Mouse (Mus musculus) cerebellum, adult 2 months (tissue): Measurements from ENCODE around the gene Fzd9.

Source experiments
- CTCF ChIP-seq: fragments of 200-500 bp; IDR thresholded peaks from 2 replicates; pipeline ENCODE4 v1.5.1; 2011; ENCODE audit warnings: low read depth, mild to moderate bottlenecking, control low read depth, low read length, moderate library complexity, borderline replicate concordance; ENCODE audit not compliant: insufficient read depth
- POLR2A ChIP-seq: fragments of 200-500 bp; IDR thresholded peaks from 2 replicates; pipeline ENCODE4 v1.6.1; 2011; ENCODE audit warnings: low read length, control low read depth, borderline replicate concordance; ENCODE audit not compliant: insufficient read depth

DNA sequence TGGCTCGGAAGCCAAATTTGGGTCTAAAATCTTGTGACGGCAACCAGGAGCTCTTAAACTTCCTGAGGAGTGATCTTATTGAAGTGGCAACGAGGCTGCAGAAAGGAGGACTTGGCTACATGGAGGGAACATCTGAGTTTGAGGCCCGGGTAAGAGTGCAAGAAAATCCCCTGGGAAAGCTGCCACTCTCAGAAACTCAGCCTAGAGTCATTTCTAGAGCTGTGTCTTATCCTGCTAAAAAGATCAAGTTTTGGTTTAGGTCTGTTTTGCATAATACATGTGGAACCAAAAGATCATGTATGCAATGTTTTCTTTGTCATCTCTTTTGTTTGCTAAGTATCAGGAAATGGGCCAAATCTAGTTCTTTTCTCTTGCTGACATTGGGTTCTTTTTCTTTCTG is 20.8 kb downstream of the Fzd9 start:
- TF ChIP-seq CTCF (no peak), POLR2A (no peak)
